Comparison of ENCODE assay signal across 14 mouse cellular contexts in the genomic region with DNA sequence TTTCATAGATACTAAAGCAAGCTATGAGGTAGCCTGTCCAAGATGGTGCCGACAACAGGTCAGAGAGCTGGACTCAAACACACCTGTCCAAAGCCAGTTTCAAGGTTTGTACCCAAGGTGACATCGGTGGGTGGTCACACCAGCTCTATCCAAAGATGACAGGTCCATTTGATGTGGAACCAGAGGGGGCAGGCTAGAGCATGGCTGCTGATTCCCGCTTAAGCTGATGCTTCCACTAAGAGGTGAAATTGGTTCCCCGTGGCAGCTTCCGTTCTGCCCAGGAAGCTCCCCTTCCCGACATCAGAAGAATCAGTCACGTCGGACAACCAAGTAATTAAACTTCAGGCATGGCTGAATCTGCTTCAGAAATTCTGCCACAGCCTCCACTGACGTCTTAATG. TPM values are rescaled to one million over a fixed set of nuclear protein-coding genes. Genes with fewer than 3 reads are reported as not detected.
DNase-seq lines count a peak whose midpoint lies in the region; ATAC-seq and TF ChIP-seq lines count a peak whose summit lies in the region.
"Had no signal": no experiment of that assay in that cellular context is flagged by ENCODE, and none has a peak within 500 bp of the region (broad histone marks: within the 10 kb centered on the region; RNA-seq: fewer than 3 reads in every experiment).

No protein-coding gene starts in this region.

- H3K9ac ChIP-seq in kidney, embryonic 16.5 days (replicated peaks; ENCODE audit: low read length): no peak overlapping the region
- no peak overlapping the region for H3K9ac ChIP-seq in midbrain, postnatal 0 days (replicated peaks; ENCODE audit: low read length, poor library complexity, severe bottlenecking)
- no peak overlapping the region for H3K9ac ChIP-seq in midbrain, embryonic 16.5 days (ENCODE audit: low read depth, low read length)
- H3K9ac ChIP-seq: midbrain, embryonic 13.5 days had no signal

- H3K4me3 ChIP-seq in kidney, embryonic 16.5 days (ENCODE audit: low read length): no peak overlapping the region
- H3K4me3 ChIP-seq in midbrain, postnatal 0 days (ENCODE audit: low read depth, low read length): no peak overlapping the region
- no peak overlapping the region for H3K4me3 ChIP-seq in midbrain, embryonic 16.5 days (ENCODE audit: low read depth, low read length)
- H3K4me3 ChIP-seq: midbrain, embryonic 13.5 days had no signal

- TF ChIP-seq CTCF in midbrain, postnatal 0 days (IDR thresholded peaks at IDR 0.05): peak; percentile 58

- WGBS in kidney, embryonic 16.5 days: 50% methylated on average over 9 of the region's 9 CpGs
- WGBS in midbrain, postnatal 0 days: 46% methylated on average over 9 of the region's 9 CpGs
- 54% methylated on average over 9 of the region's 9 CpGs for WGBS in midbrain, embryonic 16.5 days

- no peak overlapping the region for H3K27ac ChIP-seq in kidney, embryonic 16.5 days (ENCODE audit: low read length)
- H3K27ac ChIP-seq in midbrain, postnatal 0 days (ENCODE audit: low read depth, low read length): no peak overlapping the region
- H3K27ac ChIP-seq in midbrain, embryonic 16.5 days (ENCODE audit: low read length): no peak overlapping the region
- H3K27ac ChIP-seq: midbrain, embryonic 13.5 days had no signal

- no peak for ATAC-seq in kidney, embryonic 16.5 days (ENCODE audit: low FRiP score, low TSS enrichment)
- ATAC-seq in midbrain, postnatal 0 days (ENCODE audit: low FRiP score): no peak
- no peak for ATAC-seq in midbrain, embryonic 16.5 days
- ATAC-seq: midbrain, embryonic 13.5 days had no signal

- H3K36me3 ChIP-seq in kidney, embryonic 16.5 days (ENCODE audit: insufficient read depth, low read length): no peaks in the 10 kb centered on the region
- H3K36me3 ChIP-seq in midbrain, postnatal 0 days (ENCODE audit: insufficient read depth, low read length): no peaks in the 10 kb centered on the region
- H3K36me3 ChIP-seq in midbrain, embryonic 16.5 days (ENCODE audit: control insufficient read depth, insufficient read depth, low read length): no peaks in the 10 kb centered on the region
- H3K36me3 ChIP-seq: midbrain, embryonic 13.5 days had no signal

- peak; percentile 35 for DNase-seq in embryo, embryonic 10 days (ENCODE audit: low spot score)
- DNase-seq in embryo, embryonic 11 days: no peak
- peak; percentile 32 for DNase-seq in kidney, postnatal 10 days
- no peak for DNase-seq in midbrain, postnatal 0 days (ENCODE audit: low spot score)
- DNase-seq in testis, postnatal 10 days (ENCODE audit: low spot score): peak; percentile 47
- DNase-seq in urinary bladder, postnatal 25 days (ENCODE audit: low spot score): no peak
- DNase-seq: B cell, adult 2 months; cerebellum, adult 9-11 months; right cerebral cortex, postnatal 4 days had no signal

- H3K4me1 ChIP-seq in kidney, embryonic 16.5 days (ENCODE audit: insufficient read depth, low read length): peaks cover 31% of the 10 kb centered on the region
- no peaks in the 10 kb centered on the region for H3K4me1 ChIP-seq in midbrain, postnatal 0 days (ENCODE audit: insufficient read depth, low read length)
- H3K4me1 ChIP-seq in midbrain, embryonic 16.5 days (ENCODE audit: control insufficient read depth, insufficient read depth, low read length): peaks cover 14% of the 10 kb centered on the region; the same call in 1 of the 2 replicates

- H3K27me3 ChIP-seq in kidney, embryonic 16.5 days (ENCODE audit: insufficient read depth, low read length): no peaks in the 10 kb centered on the region
- H3K27me3 ChIP-seq in midbrain, postnatal 0 days (ENCODE audit: insufficient read depth, low read length): no peaks in the 10 kb centered on the region
- H3K27me3 ChIP-seq in midbrain, embryonic 16.5 days (ENCODE audit: control insufficient read depth, insufficient read depth, low read depth, low read length): no peaks in the 10 kb centered on the region
- H3K27me3 ChIP-seq: midbrain, embryonic 13.5 days had no signal

- no peak overlapping the region for H3K4me2 ChIP-seq in kidney, embryonic 16.5 days (replicated peaks; ENCODE audit: low read depth, low read length)
- no peak overlapping the region for H3K4me2 ChIP-seq in midbrain, postnatal 0 days (ENCODE audit: low read depth, low read length, poor library complexity, severe bottlenecking)
- no peak overlapping the region for H3K4me2 ChIP-seq in midbrain, embryonic 16.5 days (ENCODE audit: low read length)
- H3K4me2 ChIP-seq: midbrain, embryonic 13.5 days had no signal

- H3K9me3 ChIP-seq in kidney, embryonic 16.5 days (ENCODE audit: low read length): no peaks in the 10 kb centered on the region
- H3K9me3 ChIP-seq in midbrain, postnatal 0 days (ENCODE audit: low read length): no peaks in the 10 kb centered on the region
- no peaks in the 10 kb centered on the region for H3K9me3 ChIP-seq in midbrain, embryonic 16.5 days (replicated peaks; ENCODE audit: control insufficient read depth, low read length, poor library complexity, severe bottlenecking)
- H3K9me3 ChIP-seq: midbrain, embryonic 13.5 days had no signal

RNA-seq across cellular contexts. Expression of gene Habp2, which starts 5.4 kb away (rescaled TPM):
- polyA plus RNA-seq in kidney, embryonic 16.5 days (2015; fragmentation: Nextera tagmentation; extraction: Ambion mirVana): 46.3 and 50.5 TPM in 2 replicates
- not detected in 2 replicates for total RNA-seq in midbrain, postnatal 0 days (2014; rRNA removed)
- 0.06 and 0.12 TPM in 2 replicates for polyA plus RNA-seq in midbrain, postnatal 0 days (2015; fragmentation: Nextera tagmentation; extraction: Ambion mirVana)
- polyA plus RNA-seq in midbrain, embryonic 16.5 days (2015; fragmentation: Nextera tagmentation; extraction: Ambion mirVana): 0.14 and 0.22 TPM in 2 replicates
- total RNA-seq: heart, postnatal 10 days; layer of hippocampus, postnatal 10 days had no signal

Comparison
In these comparisons a context has a peak if more than half of its experiments do, and no peak if none do; other contexts are left out.
1. DNase-seq: peak in embryo, embryonic 10 days (single experiment), kidney, postnatal 10 days (single experiment) and testis, postnatal 10 days (single experiment); none in embryo, embryonic 11 days (single experiment), midbrain, postnatal 0 days (single experiment) and urinary bladder, postnatal 25 days (single experiment).
2. RNA of gene Habp2, which starts 5.4 kb away (polyA plus RNA-seq): 46.3 to 50.5 TPM in kidney, embryonic 16.5 days; 0.14 to 0.22 TPM in midbrain, embryonic 16.5 days and 0.06 to 0.12 TPM in midbrain, postnatal 0 days; every median in the first group is over 10 times any median in the second.